Comparison of ENCODE assay signal across 29 mouse cellular contexts in genomic region chr8:107514949-107515721, GRCm38 (mm10).
DNase-seq lines count a peak whose midpoint lies in the region; ATAC-seq lines count a peak whose summit lies in the region.
"Had no signal": no experiment of that assay in that cellular context is flagged by ENCODE, and none has a peak within 500 bp of the region (broad histone marks: within the 10 kb centered on the region; RNA-seq: fewer than 3 reads in every experiment).

No protein-coding gene starts in this region.

- peaks cover 12% of the 10 kb centered on the region for H3K4me1 ChIP-seq in heart, embryonic 10.5 days
- H3K4me1 ChIP-seq in limb, embryonic 15.5 days, result peaks cover 17% of the 10 kb centered on the region
- H3K4me1 ChIP-seq: midbrain, embryonic 12.5 days had no signal

- H3K9ac ChIP-seq in limb, embryonic 15.5 days, result no peak overlapping the region
- H3K9ac ChIP-seq: forebrain, embryonic 15.5 days; heart, embryonic 13.5 days; hindbrain, embryonic 13.5 days; liver, embryonic 14.5 days; midbrain, embryonic 12.5 days; neural tube, embryonic 12.5 days had no signal

- H3K9me3 ChIP-seq in heart, embryonic 10.5 days, result no peaks in the 10 kb centered on the region
- no peaks in the 10 kb centered on the region for H3K9me3 ChIP-seq in limb, embryonic 15.5 days
- H3K9me3 ChIP-seq: forebrain, embryonic 15.5 days; heart, embryonic 13.5 days; hindbrain, embryonic 13.5 days; megakaryocyte, embryonic 14.5 days; midbrain, embryonic 12.5 days; neural tube, embryonic 12.5 days had no signal

- intact Hi-C loops in heart, postnatal 25 days (cut with DNase I), result loop anchor here (5.0 kb wide), 1 partner anchor 1197 kb away; no protein-coding TSS in a partner anchor

- H3K36me3 ChIP-seq in heart, embryonic 10.5 days, result peaks cover 6% of the 10 kb centered on the region; the same call in 1 of the 2 replicates
- H3K36me3 ChIP-seq in limb, embryonic 15.5 days, result peaks cover 3% of the 10 kb centered on the region; the same call in 1 of the 2 replicates

- H3K27me3 ChIP-seq in heart, embryonic 10.5 days (ENCODE audit: insufficient read depth, poor library complexity, severe bottlenecking), result no peaks in the 10 kb centered on the region
- H3K27me3 ChIP-seq in limb, embryonic 15.5 days, result no peaks in the 10 kb centered on the region
- H3K27me3 ChIP-seq: forebrain, embryonic 15.5 days; heart, embryonic 13.5 days; hindbrain, embryonic 13.5 days; megakaryocyte, embryonic 14.5 days; midbrain, embryonic 12.5 days; neural tube, embryonic 12.5 days had no signal

- peak; percentile 60 for DNase-seq in heart, embryonic 10.5 days (ENCODE audit: low spot score)
- no peak for DNase-seq in heart, postnatal 25 days (ENCODE audit: low spot score)
- peak; percentile 70 for DNase-seq in fat pad, adult 2 months (ENCODE audit: extremely low read depth, low read depth, low spot score)
- DNase-seq in lung, postnatal 25 days (ENCODE audit: low spot score), result peak; percentile 25
- no peak for DNase-seq in cerebellum, adult 8-10 months
- no peak for DNase-seq in gastrocnemius, postnatal 4 days (ENCODE audit: low spot score in 2 of 2)
- DNase-seq: B cell, adult 2 months; cerebellum, adult 9-10 months; cerebellum, postnatal 36 days; heart, postnatal 10 days; kidney, adult 9 months; kidney, postnatal 10 days; layer of hippocampus, postnatal 36 days; left cerebral cortex, postnatal 4 days; liver; right cerebral cortex, postnatal 4 days; thymus, postnatal 4 days had no signal

- H3K4me2 ChIP-seq in limb, embryonic 15.5 days, result no peak overlapping the region
- H3K4me2 ChIP-seq: forebrain, embryonic 15.5 days; heart, embryonic 13.5 days; hindbrain, embryonic 13.5 days; midbrain, embryonic 12.5 days; neural tube, embryonic 12.5 days had no signal

- H3K4me3 ChIP-seq in heart, embryonic 10.5 days, result no peak overlapping the region
- no peak overlapping the region for H3K4me3 ChIP-seq in limb, embryonic 15.5 days
- H3K4me3 ChIP-seq: forebrain, embryonic 15.5 days; heart, embryonic 13.5 days; hindbrain, embryonic 13.5 days; megakaryocyte, embryonic 14.5 days; midbrain, embryonic 12.5 days; myocyte; neural tube, embryonic 12.5 days had no signal

- ATAC-seq in limb, embryonic 15.5 days (ENCODE audit: insufficient number of reproducible peaks, low FRiP score, low TSS enrichment, low read depth), result 0 out of 2 replicates have a peak, but pooled peaks have one; percentile 26
- ATAC-seq: activated CD4-positive, CD25-positive, alpha-beta regulatory T cell, adult 4 months; forebrain, embryonic 15.5 days; intestine, embryonic 16.5 days had no signal

- WGBS in heart, embryonic 10.5 days, result 86% methylated on average over 6 of the region's 6 CpGs
- WGBS in limb, embryonic 15.5 days, result 90% methylated on average over 6 of the region's 6 CpGs

- no peak overlapping the region for H3K27ac ChIP-seq in heart, embryonic 10.5 days
- H3K27ac ChIP-seq in limb, embryonic 15.5 days, result no peak overlapping the region
- H3K27ac ChIP-seq: forebrain, embryonic 15.5 days; heart, embryonic 13.5 days; hindbrain, embryonic 13.5 days; liver, embryonic 14.5 days; midbrain, embryonic 12.5 days; neural tube, embryonic 12.5 days; stomach, postnatal 0 days had no signal

Comparison
In these comparisons a context has a peak if more than half of its experiments do, and no peak if none do; other contexts are left out.
1. DNase-seq: peak in heart, embryonic 10.5 days (single experiment), fat pad, adult 2 months (single experiment) and lung, postnatal 25 days (single experiment); none in heart, postnatal 25 days (single experiment), cerebellum, adult 8-10 months (single experiment) and gastrocnemius, postnatal 4 days (0 of 2).